Mouse (Mus musculus) neutrophil, adult 65 days (primary cell): ENCODE measurements around the gene Usp15. TPM values are rescaled to one million over a fixed set of nuclear protein-coding genes. Genes with fewer than 3 reads are reported as not detected.

Experiments used
- total RNA-seq: library from RNA; stranded (reverse); gene quantifications from 2 replicates; pipeline ENCODE4 v1.2.4, GENCODE M21; 2023

The Usp15 gene
- 131 and 170 TPM in 2 replicates for total RNA-seq

DNA sequence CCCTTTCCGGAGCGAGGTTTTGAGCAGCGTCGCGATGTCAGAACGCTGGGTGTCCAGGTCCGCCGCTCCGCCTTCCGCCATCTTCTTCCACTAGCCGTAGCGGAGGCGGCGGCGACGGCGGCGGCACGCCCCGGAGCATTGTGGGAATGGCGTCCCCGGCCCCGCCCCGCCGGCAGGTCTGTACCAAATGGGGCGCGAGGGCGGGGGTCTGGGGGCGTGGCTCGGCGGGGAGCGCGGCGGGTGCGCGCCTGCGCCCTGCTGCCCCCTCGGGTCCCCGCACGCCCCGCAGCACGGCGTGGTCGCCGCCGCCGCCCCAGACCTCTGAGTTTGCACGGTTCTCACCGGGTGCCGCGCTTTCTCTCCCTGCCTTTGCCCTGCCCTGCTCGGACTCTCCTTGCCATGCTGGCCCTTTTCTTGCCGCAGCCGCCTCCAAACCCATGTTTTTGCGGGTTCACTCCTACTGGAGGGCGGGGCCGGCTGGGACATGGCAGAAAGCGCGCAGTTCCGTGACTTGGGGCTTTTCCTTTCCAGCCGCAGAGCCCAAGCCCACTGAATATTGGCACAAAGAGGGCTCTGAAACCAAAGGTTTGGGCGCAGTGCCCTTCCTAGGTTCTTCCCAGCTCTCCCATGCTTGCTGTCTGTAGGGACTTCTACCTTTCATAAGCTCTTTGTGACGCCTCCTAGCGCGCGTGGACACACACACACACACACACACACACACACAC lies at the start of gene Usp15:
TSS of gene Usp15 (minus strand) at position 161 of the 725 bp plus-strand sequence.

GRCm38 (mm10) chr10:123076245-123077023 lies 120.4 kb downstream of the Usp15 start, which contains the start of gene Mon2:
TSS of gene Mon2 (minus strand) at chr10:123076505.

Other genes starting within 250 kb of the Usp15 start
- gene Mon2, start 120.5 kb downstream of the Usp15 start, total RNA-seq: 86.7 and 109 TPM in 2 replicates
- gene Fam19a2, start 67.0 kb upstream of the Usp15 start, total RNA-seq: not detected in 2 replicates